Comparison of ENCODE assay signal across 14 mouse cellular contexts in genomic region chr14:54737634-54738033, GRCm38 (mm10). TPM values are rescaled to one million over a fixed set of nuclear protein-coding genes. Genes with fewer than 3 reads are reported as not detected.
DNase-seq lines count a peak whose midpoint lies in the region; ATAC-seq and TF ChIP-seq lines count a peak whose summit lies in the region.
"Had no signal": no experiment of that assay in that cellular context is flagged by ENCODE, and none has a peak within 500 bp of the region (broad histone marks: within the 10 kb centered on the region; RNA-seq: fewer than 3 reads in every experiment).

No protein-coding gene starts in this region.

- no peaks in the 10 kb centered on the region for H3K9me3 ChIP-seq in intestine, embryonic 14.5 days (ENCODE audit: control insufficient read depth, low read length)
- no peaks in the 10 kb centered on the region for H3K9me3 ChIP-seq in intestine, embryonic 16.5 days (ENCODE audit: control insufficient read depth, low read length)
- no peaks in the 10 kb centered on the region for H3K9me3 ChIP-seq in neural tube, embryonic 15.5 days (replicated peaks)
- H3K9me3 ChIP-seq: intestine, embryonic 15.5 days had no signal

- H3K27ac ChIP-seq in cerebellum, adult 2 months (ENCODE audit: insufficient read depth, low read length) = peak overlapping the region; percentile 30; the same call in 1 of the 2 replicates
- peak overlapping the region; percentile 6; the same call in 1 of the 2 replicates for H3K27ac ChIP-seq in intestine, embryonic 14.5 days (ENCODE audit: low read depth)
- no peak overlapping the region for H3K27ac ChIP-seq in intestine, embryonic 16.5 days (ENCODE audit: low read length)
- H3K27ac ChIP-seq in neural tube, embryonic 15.5 days (replicated peaks) = 0 out of 2 replicates have a peak overlapping the region, but pooled peaks have one; percentile 63
- H3K27ac ChIP-seq: intestine, embryonic 15.5 days had no signal

- no peak for TF ChIP-seq CTCF in cerebellum, adult 2 months (IDR thresholded peaks at IDR 0.05; ENCODE audit: borderline replicate concordance, insufficient read depth, low read depth, low read length)

- H3K36me3 ChIP-seq in intestine, embryonic 14.5 days (ENCODE audit: control insufficient read depth, insufficient read depth, low read length) = no peaks in the 10 kb centered on the region
- no peaks in the 10 kb centered on the region for H3K36me3 ChIP-seq in intestine, embryonic 16.5 days (ENCODE audit: control insufficient read depth, insufficient read depth, low read length)
- no peaks in the 10 kb centered on the region for H3K36me3 ChIP-seq in neural tube, embryonic 15.5 days
- H3K36me3 ChIP-seq: intestine, embryonic 15.5 days had no signal

- DNase-seq in cerebellum, adult 2 months = peak; percentile 63 to 77
- DNase-seq in cerebellum, postnatal 4 days (ENCODE audit: low spot score in 2 of 2) = no peak
- DNase-seq in intestine, embryonic 14.5 days (ENCODE audit: low spot score) = no peak
- DNase-seq in neural tube, embryonic 10.5 days (ENCODE audit: extremely low spot score, low spot score) = no peak
- DNase-seq in right cerebral cortex, postnatal 36 days (ENCODE audit: low spot score in 2 of 2) = no peak
- DNase-seq in embryo, embryonic 10.5 days (ENCODE audit: low spot score) = no peak
- DNase-seq: heart, adult 18-20 months; lung, embryonic 14.5 days; thymus, postnatal 25 days had no signal

- no peak overlapping the region for H3K9ac ChIP-seq in intestine, embryonic 14.5 days (ENCODE audit: low read length)
- no peak overlapping the region for H3K9ac ChIP-seq in intestine, embryonic 16.5 days (ENCODE audit: low read depth, low read length)
- no peak overlapping the region for H3K9ac ChIP-seq in neural tube, embryonic 15.5 days (replicated peaks)
- H3K9ac ChIP-seq: intestine, embryonic 15.5 days; lung, embryonic 14.5 days had no signal

- WGBS in cerebellum, adult 2 months = 37% methylated on average over 10 of the region's 10 CpGs
- 85% methylated on average over 10 of the region's 10 CpGs for WGBS in intestine, embryonic 14.5 days
- WGBS in intestine, embryonic 16.5 days = 83% methylated on average over 10 of the region's 10 CpGs
- 74% methylated on average over 10 of the region's 10 CpGs for WGBS in neural tube, embryonic 15.5 days

- no peak for ATAC-seq in intestine, embryonic 14.5 days (replicated peaks; ENCODE audit: low FRiP score, low TSS enrichment, low read depth)
- no peak for ATAC-seq in intestine, embryonic 16.5 days
- ATAC-seq in neural tube, embryonic 15.5 days (ENCODE audit: low FRiP score) = no peak

- H3K27me3 ChIP-seq in cerebellum, adult 2 months (ENCODE audit: control insufficient read depth, insufficient read depth, low read length) = no peaks in the 10 kb centered on the region
- H3K27me3 ChIP-seq in intestine, embryonic 14.5 days (replicated peaks; ENCODE audit: control insufficient read depth, insufficient read depth, low read length) = no peaks in the 10 kb centered on the region
- H3K27me3 ChIP-seq in intestine, embryonic 16.5 days (replicated peaks; ENCODE audit: control insufficient read depth, insufficient read depth, low read length) = no peaks in the 10 kb centered on the region
- no peaks in the 10 kb centered on the region for H3K27me3 ChIP-seq in neural tube, embryonic 15.5 days (replicated peaks)
- H3K27me3 ChIP-seq: intestine, embryonic 15.5 days had no signal

- H3K4me2 ChIP-seq in intestine, embryonic 14.5 days (ENCODE audit: low read length) = no peak overlapping the region
- H3K4me2 ChIP-seq in intestine, embryonic 16.5 days (ENCODE audit: low read depth, low read length) = no peak overlapping the region
- no peak overlapping the region for H3K4me2 ChIP-seq in neural tube, embryonic 15.5 days
- H3K4me2 ChIP-seq: intestine, embryonic 15.5 days; lung, embryonic 14.5 days had no signal

- H3K4me1 ChIP-seq in cerebellum, adult 2 months (ENCODE audit: control insufficient read depth, insufficient read depth, low read length) = peaks cover 25% of the 10 kb centered on the region
- no peaks in the 10 kb centered on the region; the same call in 1 of the 2 replicates for H3K4me1 ChIP-seq in intestine, embryonic 14.5 days (replicated peaks; ENCODE audit: control insufficient read depth, insufficient read depth, low read length)
- peaks cover 5% of the 10 kb centered on the region for H3K4me1 ChIP-seq in intestine, embryonic 16.5 days (ENCODE audit: control insufficient read depth, insufficient read depth, low read length)
- H3K4me1 ChIP-seq in neural tube, embryonic 15.5 days = peaks cover 5% of the 10 kb centered on the region; the same call in 1 of the 2 replicates

- no peak for TF ChIP-seq POLR2A in cerebellum, adult 2 months (IDR thresholded peaks at IDR 0.05; ENCODE audit: borderline replicate concordance, insufficient read depth, low read length)

- H3K4me3 ChIP-seq in cerebellum, adult 2 months (replicated peaks; ENCODE audit: insufficient read depth, low read depth, low read length) = no peak overlapping the region
- no peak overlapping the region for H3K4me3 ChIP-seq in intestine, embryonic 14.5 days (ENCODE audit: low read depth, low read length)
- no peak overlapping the region for H3K4me3 ChIP-seq in intestine, embryonic 16.5 days (ENCODE audit: low read length)
- H3K4me3 ChIP-seq in neural tube, embryonic 15.5 days (replicated peaks) = no peak overlapping the region
- H3K4me3 ChIP-seq: intestine, embryonic 15.5 days had no signal

RNA-seq across cellular contexts. Expression of gene Cebpe, which starts 25.7 kb away (rescaled TPM):
- 0.08 TPM in 2 replicates for polyA plus RNA-seq in cerebellum, adult 2 months (2012; rRNA removed)
- polyA plus RNA-seq in intestine, embryonic 14.5 days (2014; fragmentation: Nextera tagmentation; extraction: Ambion mirVana) = 0.28 TPM in 1 of 2 replicates, not detected in the other
- 0.28 TPM in 1 of 2 replicates, not detected in the other for polyA plus RNA-seq in intestine, embryonic 16.5 days (2015; fragmentation: Nextera tagmentation; extraction: Ambion mirVana)
- polyA plus RNA-seq in neural tube, embryonic 15.5 days (2015; fragmentation: Nextera tagmentation; extraction: Ambion mirVana) = 0.12 and 0.29 TPM in 2 replicates
- polyA plus RNA-seq: heart, embryonic 16.5 days; lung, embryonic 14.5 days had no signal

RNA-seq across cellular contexts. Expression of gene Gm29776, which starts 39.0 kb away (rescaled TPM):
- 0.03 and 0.08 TPM in 2 replicates for polyA plus RNA-seq in cerebellum, adult 2 months (2012; rRNA removed)
- polyA plus RNA-seq in intestine, embryonic 14.5 days (2014; fragmentation: Nextera tagmentation; extraction: Ambion mirVana) = 0.09 and 0.12 TPM in 2 replicates
- polyA plus RNA-seq in intestine, embryonic 16.5 days (2015; fragmentation: Nextera tagmentation; extraction: Ambion mirVana) = 0.07 and 0.15 TPM in 2 replicates
- 0.18 and 0.19 TPM in 2 replicates for polyA plus RNA-seq in neural tube, embryonic 15.5 days (2015; fragmentation: Nextera tagmentation; extraction: Ambion mirVana)
- polyA plus RNA-seq: liver, adult 2 months had no signal

RNA-seq across cellular contexts. Expression of gene Slc7a8, which starts 44.1 kb away (rescaled TPM):
- 37.1 and 41.6 TPM in 2 replicates for polyA plus RNA-seq in cerebellum, adult 2 months (2012; rRNA removed)
- polyA plus RNA-seq in intestine, embryonic 14.5 days (2014; fragmentation: Nextera tagmentation; extraction: Ambion mirVana) = 24.0 and 26.7 TPM in 2 replicates
- 45.7 and 60.3 TPM in 2 replicates for polyA plus RNA-seq in intestine, embryonic 16.5 days (2015; fragmentation: Nextera tagmentation; extraction: Ambion mirVana)
- polyA plus RNA-seq in neural tube, embryonic 15.5 days (2015; fragmentation: Nextera tagmentation; extraction: Ambion mirVana) = 6.1 and 8.1 TPM in 2 replicates

RNA-seq across cellular contexts. Expression of gene Acin1, which starts 50.9 kb away (rescaled TPM):
- 199 and 207 TPM in 2 replicates for polyA plus RNA-seq in cerebellum, adult 2 months (2012; rRNA removed)
- polyA plus RNA-seq in intestine, embryonic 14.5 days (2014; fragmentation: Nextera tagmentation; extraction: Ambion mirVana) = 112 TPM in 2 replicates
- 78.7 and 82.6 TPM in 2 replicates for polyA plus RNA-seq in intestine, embryonic 16.5 days (2015; fragmentation: Nextera tagmentation; extraction: Ambion mirVana)
- polyA plus RNA-seq in neural tube, embryonic 15.5 days (2015; fragmentation: Nextera tagmentation; extraction: Ambion mirVana) = 113 and 115 TPM in 2 replicates

RNA-seq across cellular contexts. Expression of gene 1700123O20Rik, which starts 51.6 kb away (rescaled TPM):
- polyA plus RNA-seq in cerebellum, adult 2 months (2012; rRNA removed) = 45.2 and 51.0 TPM in 2 replicates
- 83.7 and 90.7 TPM in 2 replicates for polyA plus RNA-seq in intestine, embryonic 14.5 days (2014; fragmentation: Nextera tagmentation; extraction: Ambion mirVana)
- 82.0 and 90.2 TPM in 2 replicates for polyA plus RNA-seq in intestine, embryonic 16.5 days (2015; fragmentation: Nextera tagmentation; extraction: Ambion mirVana)
- polyA plus RNA-seq in neural tube, embryonic 15.5 days (2015; fragmentation: Nextera tagmentation; extraction: Ambion mirVana) = 72.2 and 72.3 TPM in 2 replicates

Comparison
In these comparisons a context has a peak if more than half of its experiments do, and no peak if none do; other contexts are left out.
1. DNase-seq: peak in cerebellum, adult 2 months (2 of 2); none in cerebellum, postnatal 4 days (0 of 2), intestine, embryonic 14.5 days (single experiment), neural tube, embryonic 10.5 days (single experiment), right cerebral cortex, postnatal 36 days (0 of 2) and embryo, embryonic 10.5 days (single experiment).